Mouse (Mus musculus): Measurements from ENCODE around the gene Klhl29.

Klhl29 gene

DNA sequence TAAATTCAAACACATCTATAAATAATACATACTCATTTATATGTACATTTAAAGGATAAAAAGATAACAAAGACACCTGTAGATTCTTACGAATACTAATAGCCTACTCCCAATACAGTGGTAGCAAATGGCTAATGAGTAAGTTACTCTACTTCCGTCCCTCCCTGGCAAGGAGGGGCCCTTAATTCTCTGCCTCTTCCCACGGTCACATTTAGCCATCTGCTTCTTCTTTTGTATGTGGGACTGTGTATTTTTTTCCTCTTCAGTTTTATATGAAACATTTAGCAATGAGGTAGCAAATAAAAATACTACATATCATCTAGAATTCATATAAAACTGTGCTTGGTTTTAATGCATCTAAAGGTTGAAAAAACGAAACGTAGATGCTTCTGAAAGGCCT is 73.6 kb downstream of the Klhl29 start:
- in situ Hi-C loops (cut with MboI, MseI): no loop called here

DNA sequence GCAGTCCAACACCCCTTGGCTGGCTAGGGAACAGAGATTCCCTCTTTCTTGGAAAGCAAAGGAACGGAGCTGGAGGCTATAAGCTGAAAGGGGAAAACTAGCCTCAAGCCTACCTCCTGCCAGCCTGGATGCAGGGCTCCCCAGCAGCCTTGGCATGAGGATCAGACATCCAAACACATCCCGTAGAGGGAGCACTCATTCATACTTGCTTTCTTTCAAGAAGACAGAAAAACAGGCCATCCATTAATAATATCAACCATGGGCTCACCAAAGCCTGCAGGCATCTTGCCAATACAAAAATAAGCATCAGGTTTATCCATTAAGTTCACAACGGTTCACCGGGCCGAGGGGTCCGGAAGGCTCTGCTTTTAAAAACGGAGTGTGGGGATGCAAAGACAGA is 79.1 kb downstream of the Klhl29 start:
- in situ Hi-C loops (cut with MboI, MseI): no loop called here

DNA sequence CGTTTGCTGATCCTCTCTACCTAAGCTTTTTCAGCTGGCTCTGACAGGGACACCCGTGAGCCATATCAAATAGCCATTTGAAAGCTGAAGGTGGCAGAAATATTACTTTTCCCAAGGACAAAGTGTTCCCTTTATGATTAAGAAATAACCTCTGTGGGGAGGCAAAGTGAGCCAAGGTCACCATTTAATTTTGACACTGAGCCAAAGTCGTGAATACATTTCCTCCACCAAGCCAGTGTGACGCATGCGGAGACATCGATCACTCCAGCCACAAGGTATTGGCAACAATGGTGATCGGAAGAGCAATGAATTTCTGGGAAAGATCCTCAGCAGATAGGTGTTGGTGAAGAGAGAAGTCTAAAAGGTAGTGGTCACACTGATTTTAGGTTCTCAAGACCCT is 83.2 kb downstream of the Klhl29 start:
- in situ Hi-C loops (cut with MboI, MseI): no loop called here

DNA sequence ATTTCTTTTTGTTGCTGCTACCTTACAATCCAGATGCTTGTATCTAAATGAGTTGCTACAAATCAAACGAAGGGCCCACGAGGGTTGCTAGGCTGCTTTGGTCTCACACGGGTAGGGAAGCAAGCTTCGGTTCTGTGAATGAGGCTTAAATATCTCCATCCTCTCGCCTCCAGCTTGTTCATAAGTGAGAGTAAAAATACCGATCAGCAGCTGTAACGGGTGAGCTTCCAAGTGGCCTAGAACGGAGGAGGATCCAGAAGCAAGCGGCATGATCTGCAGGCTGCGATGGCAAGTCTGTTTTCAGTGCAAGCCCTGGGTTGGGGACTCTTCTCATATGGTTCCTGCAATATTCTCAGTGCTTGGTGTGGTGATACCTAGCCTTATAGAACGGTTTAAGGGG is 89.9 kb downstream of the Klhl29 start:
- in situ Hi-C loops (cut with MboI, MseI): no loop called here

DNA sequence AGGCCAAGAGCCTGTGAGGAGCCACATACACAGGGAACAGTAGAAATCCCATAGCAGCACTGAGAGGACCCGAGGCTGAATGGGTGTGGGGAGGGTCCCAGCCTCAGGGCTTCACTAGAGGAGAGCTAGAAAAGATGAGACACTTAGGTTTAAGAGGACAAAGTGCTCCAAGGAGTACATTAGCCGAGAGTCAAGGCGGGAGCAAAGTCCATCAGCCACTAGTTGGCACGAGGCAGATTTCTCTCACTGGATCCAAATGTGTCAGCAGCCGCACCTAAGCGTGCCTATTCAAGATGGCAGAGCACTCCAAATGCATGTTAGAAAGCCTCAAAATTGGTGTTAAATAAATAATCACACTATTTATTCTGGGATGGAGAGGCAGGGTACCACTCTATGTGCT is 90.5 kb downstream of the Klhl29 start:
- in situ Hi-C loops (cut with MboI, MseI): no loop called here

DNA sequence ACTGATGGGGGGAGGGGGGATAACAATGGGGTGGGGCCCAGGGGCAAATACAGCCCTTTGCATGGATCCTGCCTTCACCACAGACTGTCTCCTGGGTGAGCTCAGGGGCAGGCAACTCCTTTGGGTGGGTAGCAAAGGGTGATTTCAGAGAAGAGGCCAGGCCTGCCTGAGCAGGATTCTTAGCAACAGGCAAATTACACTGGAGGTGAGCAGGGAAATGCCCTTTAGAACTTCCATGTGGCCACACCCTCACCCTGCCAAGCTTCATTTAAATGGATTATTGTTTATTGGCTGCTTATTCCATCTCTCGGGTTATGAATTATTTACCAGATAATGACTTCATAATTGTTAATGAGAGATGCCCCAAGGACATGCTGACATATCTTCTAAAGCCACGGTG is 91.8 kb downstream of the Klhl29 start:
- in situ Hi-C loops (cut with MboI, MseI): no loop called here

DNA sequence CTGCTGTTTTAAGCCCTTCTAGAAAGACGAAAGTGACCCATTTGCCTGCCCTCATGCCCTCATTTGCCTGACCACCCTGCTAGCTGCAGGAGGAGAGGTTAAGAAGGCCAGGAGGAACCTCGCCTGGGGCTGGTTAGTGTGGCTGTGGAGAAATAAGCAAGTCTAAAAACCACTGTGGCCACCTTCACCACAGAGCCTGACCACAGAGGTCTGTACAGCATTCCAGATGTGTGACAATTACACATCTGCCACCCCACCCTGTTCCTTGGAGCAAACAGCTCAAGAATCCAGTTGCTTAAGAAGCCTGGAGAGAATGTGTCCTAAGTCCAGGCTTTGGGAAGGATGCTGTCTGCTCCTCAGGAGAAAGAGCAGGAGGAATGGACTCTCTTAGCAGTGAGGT is 92.9 kb downstream of the Klhl29 start:
- in situ Hi-C loops (cut with MboI, MseI): no loop called here

DNA sequence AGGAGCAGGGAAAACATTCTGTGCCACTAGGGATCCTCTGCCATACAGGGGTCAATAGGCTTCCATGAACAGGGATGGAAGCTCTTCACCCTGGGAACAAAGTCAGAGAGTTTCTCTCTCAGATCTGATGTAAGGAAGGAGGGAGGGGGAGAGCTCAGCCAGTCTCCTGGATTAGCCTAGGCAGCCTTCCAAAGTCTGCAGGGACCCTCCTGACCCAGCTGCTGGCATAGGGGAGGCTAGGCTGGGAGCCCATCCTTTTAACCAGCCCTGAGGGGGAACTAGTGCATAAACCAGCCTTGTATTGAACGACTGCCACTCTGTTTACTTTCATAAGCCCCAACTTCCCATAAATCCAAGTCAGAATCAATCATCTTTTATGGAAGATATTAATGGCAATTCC is 95.6 kb downstream of the Klhl29 start:
- in situ Hi-C loops (cut with MboI, MseI): no loop called here

DNA sequence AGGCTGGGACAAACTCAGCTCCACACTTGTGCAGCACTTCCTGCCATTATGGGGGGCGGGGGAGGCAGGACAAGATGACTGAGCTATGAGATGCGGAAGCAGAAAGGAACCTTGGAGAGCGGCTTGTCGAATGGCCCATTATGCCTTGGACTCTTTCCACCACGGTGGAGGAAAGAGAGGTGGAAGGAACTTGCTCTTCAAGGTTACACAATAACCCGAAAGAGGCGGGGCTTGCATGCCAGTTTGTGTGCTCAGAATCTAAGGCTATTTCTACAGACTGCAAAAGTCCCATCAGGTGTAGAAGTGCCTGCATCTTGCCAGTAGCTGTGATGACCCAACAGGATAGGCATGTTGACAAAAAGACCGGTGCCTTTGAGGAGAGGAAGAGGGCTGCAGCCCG is 98.5 kb downstream of the Klhl29 start:
- in situ Hi-C loops (cut with MboI, MseI): no loop called here

DNA sequence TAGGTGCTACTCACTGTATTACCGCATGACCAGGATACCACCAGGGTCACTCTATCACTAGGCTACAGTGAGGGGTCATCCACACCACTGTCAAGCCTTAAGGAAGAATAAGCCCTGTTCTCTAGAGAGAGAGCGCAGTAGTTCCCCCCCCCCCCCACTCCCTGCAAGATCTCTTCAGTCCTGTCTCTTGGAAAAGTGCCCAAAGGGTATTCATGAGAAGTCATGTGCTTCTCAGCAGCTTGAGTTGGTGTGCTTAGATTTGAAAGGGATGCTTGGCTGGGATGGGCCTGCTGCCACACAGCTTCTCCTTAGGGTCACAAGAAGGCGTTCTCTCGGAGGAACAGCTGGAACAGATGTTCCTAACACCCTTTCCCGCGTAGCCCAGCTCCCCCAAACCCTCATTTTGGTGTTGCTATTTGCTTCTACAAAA is 100.0 kb downstream of the Klhl29 start:
- in situ Hi-C loops (cut with MboI, MseI): no loop called here

DNA sequence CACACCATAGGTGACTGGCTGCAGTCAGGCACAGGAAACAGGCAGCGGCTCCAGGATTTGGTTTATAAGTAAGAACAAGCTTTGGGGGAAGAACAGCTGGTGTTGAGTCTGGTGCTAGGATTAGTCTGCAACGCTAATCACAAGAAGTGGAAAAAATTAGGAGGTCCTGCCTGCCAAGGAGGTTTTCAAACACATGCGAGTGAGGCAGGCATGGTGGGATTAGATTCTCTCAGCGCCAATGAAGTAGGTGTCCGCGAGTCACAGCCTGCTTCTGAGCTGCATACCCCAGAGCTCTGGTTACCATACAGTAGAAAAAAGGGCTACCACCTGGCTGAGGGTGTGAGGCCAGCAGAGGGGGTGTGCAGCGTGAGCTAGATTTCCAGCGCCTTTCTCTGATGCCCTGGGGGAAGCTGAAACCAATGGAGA is 101.0 kb downstream of the Klhl29 start:
- in situ Hi-C loops (cut with MboI, MseI): no loop called here

DNA sequence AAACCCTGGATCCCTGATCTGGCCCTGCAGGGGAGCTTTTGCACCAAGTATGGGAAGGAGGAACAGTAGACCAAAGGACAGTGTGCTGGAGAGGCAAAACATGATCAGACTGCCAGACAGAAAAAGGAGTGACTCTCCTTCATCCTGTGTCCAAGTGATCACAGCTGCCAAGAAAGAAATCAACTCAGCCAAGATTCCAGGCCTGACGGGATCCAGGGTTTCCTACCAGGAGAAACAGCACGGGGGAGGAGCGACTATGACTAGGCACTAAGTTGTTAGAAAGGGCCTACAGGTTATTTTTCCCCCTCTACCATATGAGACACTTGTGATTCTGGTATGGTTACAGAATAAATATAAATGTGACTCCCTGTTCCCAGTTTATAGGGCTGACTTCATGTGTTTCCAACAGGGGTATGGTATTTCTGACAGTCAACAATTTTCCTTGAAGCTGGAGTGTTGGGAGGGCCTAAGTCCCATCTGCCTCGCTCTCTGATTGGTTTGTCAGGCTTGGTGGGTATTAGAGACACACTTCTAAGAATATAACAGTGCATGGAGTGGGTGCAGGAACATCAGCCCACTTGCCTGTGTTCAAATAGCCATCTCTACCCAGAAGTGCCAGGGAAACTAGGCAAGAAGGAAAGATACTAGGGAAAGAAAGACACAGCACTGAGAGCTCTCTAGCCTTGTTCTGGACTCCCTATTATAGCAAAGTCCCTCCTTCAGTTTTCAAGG is 102.0 kb downstream of the Klhl29 start:
- in situ Hi-C loops (cut with MboI, MseI): no loop called here

DNA sequence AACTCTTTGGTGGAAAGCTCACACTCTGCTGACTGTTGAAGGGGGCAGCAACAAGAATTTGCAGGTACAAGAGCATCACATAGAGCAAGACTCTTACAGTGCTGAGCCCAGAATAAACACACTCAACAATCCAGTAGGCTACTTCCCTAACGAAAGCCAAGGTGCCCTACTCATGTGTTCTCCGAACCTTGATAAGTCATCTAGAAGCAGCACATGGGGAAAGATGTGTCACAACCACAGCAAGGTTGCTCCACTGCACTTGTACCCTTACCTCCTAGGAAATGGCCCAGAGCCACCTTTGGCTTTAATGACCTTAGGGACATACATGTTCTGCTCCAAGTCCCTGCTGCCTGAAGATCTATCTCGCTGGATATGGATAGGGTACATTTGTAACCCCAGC is 105.0 kb downstream of the Klhl29 start:
- in situ Hi-C loops (cut with MboI, MseI): no loop called here

DNA sequence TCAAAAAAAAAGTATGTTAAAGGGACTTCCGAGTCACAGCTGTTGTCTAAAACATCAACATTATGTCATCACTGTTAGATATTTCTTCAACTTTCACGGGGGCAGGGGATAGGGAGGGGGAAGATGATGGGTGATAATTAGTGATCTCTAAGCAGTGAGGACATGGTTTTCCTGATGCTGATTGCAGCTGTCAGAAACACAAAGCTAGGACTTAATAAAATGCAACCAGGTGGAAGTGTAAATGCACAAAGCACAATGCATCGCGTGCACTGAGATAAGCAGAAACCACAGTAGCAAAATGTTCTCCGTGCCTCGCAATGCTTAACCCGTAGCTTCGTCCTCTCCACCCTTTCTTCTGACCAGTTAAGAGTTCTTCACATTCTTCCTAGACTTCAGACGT is 105.5 kb downstream of the Klhl29 start:
- in situ Hi-C loops (cut with MboI, MseI): no loop called here

DNA sequence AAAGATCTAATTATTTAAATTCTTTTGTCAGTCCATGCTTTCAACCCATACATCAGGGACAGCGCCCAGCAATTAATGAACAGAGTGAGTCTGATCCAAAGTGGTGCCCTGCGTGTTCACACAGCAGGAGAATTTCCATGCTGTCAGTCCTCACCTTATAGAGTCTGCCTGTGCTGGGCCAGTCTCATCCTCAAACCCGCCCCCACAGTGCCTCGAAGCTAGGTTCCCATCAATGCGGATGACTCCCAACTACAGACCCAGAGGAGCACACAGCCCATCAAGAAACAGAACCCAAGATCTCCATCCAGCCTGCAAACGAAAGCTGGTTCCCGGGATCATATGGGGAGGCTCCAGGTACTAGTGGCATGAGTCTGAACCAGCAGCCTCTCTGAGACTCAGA is 106.4 kb downstream of the Klhl29 start:
- in situ Hi-C loops (cut with MboI, MseI): no loop called here

DNA sequence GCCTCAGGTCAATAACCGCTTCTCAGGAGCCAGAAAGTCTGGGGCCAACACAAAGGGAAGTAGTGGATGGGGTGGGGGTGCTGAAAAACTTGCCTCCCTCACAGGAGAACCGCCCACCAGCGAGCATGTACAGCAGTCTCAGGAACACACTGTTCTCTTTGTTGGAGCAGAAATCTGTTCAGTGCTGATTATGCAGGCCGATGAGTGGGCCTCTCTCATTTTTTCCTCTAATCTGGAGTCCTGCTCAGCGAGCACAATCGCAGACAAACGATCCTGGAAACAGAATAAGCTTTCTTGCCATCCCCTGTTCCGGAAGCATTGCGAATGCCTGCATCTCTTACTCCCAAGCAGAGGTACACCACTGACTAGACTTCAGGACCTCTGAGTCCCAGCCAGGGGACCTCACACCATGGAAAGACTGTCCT is 107.3 kb downstream of the Klhl29 start:
- in situ Hi-C loops (cut with MboI, MseI): no loop called here

DNA sequence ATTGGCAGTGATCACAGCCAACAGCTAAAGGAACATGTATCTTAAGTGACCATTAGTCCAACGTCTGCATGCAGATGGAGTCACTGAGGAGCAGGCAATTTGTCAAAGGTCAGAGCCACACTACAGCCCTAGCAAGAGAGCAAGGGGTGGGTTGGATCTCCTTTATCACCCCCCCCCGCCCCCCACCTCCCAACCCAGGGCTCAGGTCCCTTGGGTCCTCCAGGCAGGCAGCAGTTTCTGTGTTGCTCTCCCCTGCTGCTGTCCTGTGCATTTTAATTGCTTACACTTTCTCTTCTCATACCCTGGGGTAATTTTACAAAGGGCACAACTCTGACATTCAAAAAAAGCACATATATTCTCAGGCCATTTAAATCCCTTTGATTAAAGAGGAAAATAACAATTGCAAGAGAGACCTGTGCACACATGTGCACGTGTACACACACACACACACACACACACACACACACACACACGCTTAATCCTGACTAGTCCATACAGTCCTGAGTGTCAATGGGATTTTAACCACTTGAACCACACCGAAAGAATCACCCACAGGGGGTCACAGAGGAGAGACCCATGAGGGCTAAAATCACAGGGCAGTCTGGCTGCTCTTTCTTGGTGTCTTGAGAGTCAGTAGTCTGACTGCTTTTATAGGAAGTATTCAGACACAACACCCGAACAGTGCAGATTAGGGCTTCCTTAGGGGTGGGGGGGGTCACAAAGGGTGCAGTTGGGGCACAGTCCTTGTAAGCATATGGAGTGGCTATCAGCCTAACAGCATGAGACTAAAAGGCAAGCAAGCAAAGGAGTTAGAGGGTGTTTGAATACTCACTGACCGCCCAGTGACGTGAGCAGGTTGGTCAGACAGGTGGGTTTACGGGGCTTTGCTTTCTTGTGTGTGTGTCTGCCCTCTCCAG is 108.0 kb downstream of the Klhl29 start:
- in situ Hi-C loops (cut with MboI, MseI): no loop called here

DNA sequence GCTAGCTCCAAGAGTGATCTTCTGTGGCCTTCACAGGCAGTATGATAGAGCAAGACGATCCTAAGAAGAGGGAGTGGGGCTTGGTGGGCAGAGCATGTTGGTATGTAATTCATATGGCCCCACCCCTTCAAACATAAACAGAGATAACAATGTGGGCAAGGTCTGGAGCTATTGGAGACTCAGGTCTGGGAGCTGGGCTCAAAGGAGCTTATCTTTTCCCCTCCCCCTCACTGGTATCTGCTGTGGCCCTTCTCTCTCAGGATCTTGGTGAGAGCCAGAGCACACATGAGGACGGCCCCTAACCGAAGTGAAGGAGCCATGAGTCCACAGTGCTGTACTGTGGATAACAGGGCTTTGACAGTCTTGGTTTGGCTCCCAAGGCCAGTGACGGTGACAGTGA is 108.7 kb downstream of the Klhl29 start:
- in situ Hi-C loops (cut with MboI, MseI): no loop called here

DNA sequence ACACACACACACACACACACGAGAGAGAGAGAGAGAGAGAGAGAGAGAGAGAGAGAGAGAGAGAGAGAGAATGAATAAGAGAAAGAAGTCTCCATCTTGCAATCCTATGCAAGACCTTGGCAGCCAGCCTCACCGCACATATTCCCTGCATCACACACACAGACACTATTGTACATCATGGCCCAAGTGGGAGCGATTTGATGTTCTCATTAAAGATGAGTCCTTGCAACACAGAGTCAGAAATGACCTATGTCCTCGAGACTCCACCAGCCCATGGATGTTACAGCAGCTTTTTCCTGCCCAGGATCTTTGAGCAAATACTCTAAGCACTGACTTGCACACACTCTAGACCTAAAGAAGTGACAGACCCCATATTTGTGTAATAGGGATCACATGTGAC is 114.0 kb downstream of the Klhl29 start:
- in situ Hi-C loops (cut with MboI, MseI): no loop called here

DNA sequence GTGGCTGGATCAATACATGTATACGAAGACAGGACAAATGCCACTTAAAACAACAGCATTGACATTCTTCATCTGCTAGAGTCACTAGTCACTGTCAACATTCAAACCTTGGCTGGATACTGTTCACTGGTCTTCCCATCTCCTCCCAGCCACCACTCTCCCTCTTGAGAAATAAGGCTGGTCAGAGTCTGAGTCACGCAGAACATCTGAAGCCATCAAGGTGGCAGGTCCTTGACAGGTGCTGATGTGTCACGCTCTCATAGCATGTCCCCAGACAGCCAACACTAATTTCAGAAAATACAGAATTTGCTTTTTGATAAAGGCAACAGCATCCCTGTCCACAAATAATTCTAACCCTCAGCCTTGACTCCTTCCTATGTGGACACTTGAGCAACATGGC is 116.7 kb downstream of the Klhl29 start:
- in situ Hi-C loops (cut with MboI, MseI): no loop called here

DNA sequence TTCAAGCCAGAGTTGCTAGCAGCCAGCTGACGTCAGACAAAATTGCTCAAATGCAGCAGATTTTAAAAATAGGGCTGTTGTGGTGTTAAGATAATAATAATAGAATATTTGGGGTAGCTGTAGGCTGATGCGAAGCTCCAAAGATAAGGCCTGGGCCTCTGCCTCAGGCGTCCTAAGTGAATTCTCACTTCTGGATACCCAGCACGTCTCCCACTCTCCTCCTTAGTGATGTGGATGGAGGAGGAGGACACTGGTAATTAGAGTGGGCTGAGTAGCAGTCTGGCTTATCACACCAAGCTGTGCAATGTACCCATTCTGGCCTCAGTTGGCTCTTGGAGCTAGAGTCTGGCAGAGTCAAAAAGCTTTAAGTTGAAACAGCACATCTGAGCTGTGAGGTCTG is 118.3 kb downstream of the Klhl29 start:
- in situ Hi-C loops (cut with MboI, MseI): no loop called here

DNA sequence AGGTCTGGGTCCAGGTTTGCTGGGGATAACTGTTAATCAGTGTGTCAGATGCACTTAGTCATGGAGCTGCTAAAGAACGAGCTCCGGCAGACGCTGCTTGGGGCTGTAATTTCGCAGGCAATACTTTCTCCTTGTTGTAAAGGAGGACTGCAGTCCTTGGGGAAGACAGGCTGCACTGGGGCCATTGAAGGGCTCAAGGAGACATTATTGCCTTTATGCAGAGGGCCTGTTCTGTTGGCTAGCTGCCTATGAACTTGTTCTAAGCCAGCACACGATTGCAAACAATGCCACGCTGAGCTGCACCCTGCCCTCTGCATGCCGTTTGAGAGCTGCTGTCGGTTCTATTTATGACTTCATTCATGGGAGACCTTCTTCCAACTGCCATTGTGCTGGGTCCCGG is 120.4 kb downstream of the Klhl29 start:
- in situ Hi-C loops (cut with MboI, MseI): no loop called here

Measured in T-helper 1 cell (primary cell).